Mouse (Mus musculus) lung, adult 2 months (tissue): Measurements from ENCODE around the gene Abca3.

Source experiments
- CTCF ChIP-seq: fragments of 200-500 bp; IDR thresholded peaks from 2 replicates; pipeline ENCODE4 v1.5.1; 2011; ENCODE audit warnings: mild to moderate bottlenecking, low read length, control low read depth; ENCODE audit not compliant: insufficient read depth
- POLR2A ChIP-seq: fragments of 200-500 bp; IDR thresholded peaks from 2 replicates; pipeline ENCODE4 v1.6.1; 2011; ENCODE audit warnings: low read depth, mild to moderate bottlenecking, control low read depth, low read length, borderline replicate concordance; ENCODE audit errors: extremely low read depth

- TF ChIP-seq CTCF: no peak
- TF ChIP-seq POLR2A: no peak
These were observed 10.8 kb downstream of the Abca3 start for GRCm38 (mm10) chr17:24362527-24362926.
